Mouse (Mus musculus): Measurements from ENCODE around the gene Tecr. TPM values are rescaled to one million over a fixed set of nuclear protein-coding genes. Genes with fewer than 3 reads are reported as not detected.

The Tecr gene
- polyA plus RNA-seq, 1 experiment = 793 TPM

DNA sequence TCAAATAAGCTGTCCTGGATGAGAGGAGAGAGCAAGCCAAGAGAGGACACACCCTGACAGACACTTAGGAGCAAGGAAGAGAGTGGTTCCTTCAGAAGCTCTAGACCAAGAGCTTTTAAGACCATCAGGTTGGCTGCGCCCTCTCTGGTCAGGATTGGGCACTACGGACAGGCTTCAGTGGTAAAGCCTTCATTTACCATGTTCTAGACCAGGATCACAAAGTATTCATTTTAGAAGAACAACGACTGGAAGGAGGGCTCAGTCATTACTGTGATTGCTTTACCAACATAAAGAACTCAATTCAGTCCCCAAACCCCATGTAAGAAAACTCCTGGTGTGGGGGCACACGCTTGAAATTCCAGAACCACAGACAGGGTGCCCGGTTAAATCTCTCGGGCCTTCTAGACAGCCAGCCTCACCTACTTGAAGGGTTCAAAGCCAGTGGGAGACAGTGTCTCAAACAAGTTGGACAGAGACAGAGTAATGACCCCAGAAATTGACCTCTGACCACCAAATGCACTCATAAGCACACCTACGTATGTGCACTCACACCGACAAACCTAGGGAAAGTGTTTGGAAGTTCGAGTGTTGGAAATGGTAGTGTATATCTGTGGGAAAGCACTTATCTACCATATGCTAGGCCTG is 41.9 kb downstream of the Tecr start:
- Histone ChIP-seq H3K4me3 (ENCODE audit: insufficient read depth, low read depth, low read length) (no peak overlapping the region), H3K27ac (ENCODE audit: insufficient read depth, low read depth, low read length) (no peak overlapping the region), H3K36me3 (ENCODE audit: control insufficient read depth, insufficient read depth, low read length) (no peaks in the 10 kb centered on the region), H3K27me3 (replicated peaks; ENCODE audit: control insufficient read depth, insufficient read depth, low read length) (no peaks in the 10 kb centered on the region), H3K4me1 (ENCODE audit: control insufficient read depth, insufficient read depth, low read length) (peaks cover 7% of the 10 kb centered on the region)
- TF ChIP-seq POLR2A (IDR thresholded peaks at IDR 0.05; ENCODE audit: low read depth, low read length) (no peak), CTCF (conservative IDR thresholded peaks at IDR 0.05; ENCODE audit: insufficient read depth, insufficient read length, low read depth, low read length) (peak; percentile 25; the same call in 1 of the 2 replicates)
- DNase-seq = no peak
- 77% methylated on average over 9 of the region's 9 CpGs for WGBS

DNA sequence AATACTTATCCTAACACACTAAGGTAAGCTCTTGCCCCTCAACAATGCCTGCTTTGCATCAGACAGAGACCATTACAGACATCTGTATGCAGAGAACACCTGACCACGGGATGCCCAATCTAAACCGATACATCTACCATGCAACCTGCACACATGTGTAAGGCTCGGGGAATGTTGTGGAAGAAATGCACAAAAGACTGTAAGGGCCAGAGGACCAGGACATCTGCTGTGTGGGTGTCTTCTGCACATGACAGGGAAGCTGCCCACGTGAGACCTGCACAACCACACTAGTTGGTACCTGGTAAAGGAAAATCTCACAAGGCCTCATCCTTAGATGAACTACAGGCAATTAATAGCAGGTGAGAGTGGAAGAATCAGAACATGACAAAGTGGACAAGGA is 44.5 kb downstream of the Tecr start:
- TF ChIP-seq POLR2A (IDR thresholded peaks at IDR 0.05; ENCODE audit: low read depth, low read length) (no peak), CTCF (conservative IDR thresholded peaks at IDR 0.05; ENCODE audit: insufficient read depth, insufficient read length, low read depth, low read length) (no peak)
- Histone ChIP-seq H3K36me3 (ENCODE audit: control insufficient read depth, insufficient read depth, low read length) (no peaks in the 10 kb centered on the region), H3K27me3 (replicated peaks; ENCODE audit: control insufficient read depth, insufficient read depth, low read length) (no peaks in the 10 kb centered on the region), H3K4me3 (ENCODE audit: insufficient read depth, low read depth, low read length) (no peak overlapping the region), H3K27ac (ENCODE audit: insufficient read depth, low read depth, low read length) (no peak overlapping the region), H3K4me1 (ENCODE audit: control insufficient read depth, insufficient read depth, low read length) (peaks cover 7% of the 10 kb centered on the region)
- 72% methylated on average over 4 of the region's 4 CpGs for WGBS
- no peak for DNase-seq

GRCm38 (mm10) chr8:83562669-83563068 is 45.1 kb downstream of the Tecr start:
- WGBS = 88% methylated on average over 3 of the region's 3 CpGs
- no peak for TF ChIP-seq CTCF (conservative IDR thresholded peaks at IDR 0.05; ENCODE audit: insufficient read depth, insufficient read length, low read depth, low read length)
- no peak for TF ChIP-seq POLR2A (IDR thresholded peaks at IDR 0.05; ENCODE audit: low read depth, low read length)
- DNase-seq = no peak
- Histone ChIP-seq H3K27ac (ENCODE audit: insufficient read depth, low read depth, low read length) (no peak overlapping the region), H3K27me3 (replicated peaks; ENCODE audit: control insufficient read depth, insufficient read depth, low read length) (no peaks in the 10 kb centered on the region), H3K4me3 (ENCODE audit: insufficient read depth, low read depth, low read length) (no peak overlapping the region), H3K4me1 (ENCODE audit: control insufficient read depth, insufficient read depth, low read length) (peaks cover 4% of the 10 kb centered on the region), H3K36me3 (ENCODE audit: control insufficient read depth, insufficient read depth, low read length) (no peaks in the 10 kb centered on the region)

DNA sequence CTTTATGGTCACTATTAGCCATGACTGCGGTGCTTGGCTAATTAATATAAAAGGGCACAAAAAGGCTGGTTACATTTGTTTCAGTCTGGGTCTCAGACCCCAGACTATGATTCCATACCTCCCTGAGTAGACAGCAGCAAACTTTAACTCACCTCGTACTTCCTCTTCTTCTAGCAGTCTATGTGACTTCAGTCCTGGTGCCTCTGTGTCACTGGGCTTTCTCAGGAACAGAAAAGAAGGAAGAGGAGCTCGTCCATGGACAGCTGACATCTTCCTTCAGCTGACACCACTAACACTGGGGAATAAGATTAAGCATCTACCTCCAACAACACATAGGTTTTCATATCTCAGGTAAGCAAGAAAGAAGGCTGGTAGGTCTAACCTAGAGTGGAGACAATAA is 72.0 kb downstream of the Tecr start, which contains the start of gene Olfr370:
Gene Olfr370, plus strand, starts transcription at position 45 of the 400 bp plus-strand sequence.
- Histone ChIP-seq H3K27me3 (replicated peaks; ENCODE audit: control insufficient read depth, insufficient read depth, low read length) (no peaks in the 10 kb centered on the region; the same call in 1 of the 2 replicates), H3K4me1 (ENCODE audit: control insufficient read depth, insufficient read depth, low read length) (no peaks in the 10 kb centered on the region; the same call in 1 of the 2 replicates), H3K36me3 (ENCODE audit: control insufficient read depth, insufficient read depth, low read length) (no peaks in the 10 kb centered on the region), H3K27ac (ENCODE audit: insufficient read depth, low read depth, low read length) (no peak within 1 kb of the TSS), H3K4me3 (ENCODE audit: insufficient read depth, low read depth, low read length) (no peak within 1 kb of the TSS)
- TF ChIP-seq CTCF (conservative IDR thresholded peaks at IDR 0.05; ENCODE audit: insufficient read depth, insufficient read length, low read depth, low read length) = no peak
- TF ChIP-seq POLR2A (IDR thresholded peaks at IDR 0.05; ENCODE audit: low read depth, low read length) = no peak
- no peak for DNase-seq
- 75% methylated on average over 3 of the region's 3 CpGs for WGBS

- no peak for DNase-seq
- TF ChIP-seq CTCF (conservative IDR thresholded peaks at IDR 0.05; ENCODE audit: insufficient read depth, insufficient read length, low read depth, low read length) (no peak), POLR2A (IDR thresholded peaks at IDR 0.05; ENCODE audit: low read depth, low read length) (no peak)
- H3K27me3 ChIP-seq (replicated peaks; ENCODE audit: control insufficient read depth, insufficient read depth, low read length) = no peaks in the 10 kb centered on the region; the same call in 1 of the 2 replicates
- no peaks in the 10 kb centered on the region for H3K4me1 ChIP-seq (ENCODE audit: control insufficient read depth, insufficient read depth, low read length)
- 88% methylated on average over 2 of the region's 2 CpGs for WGBS
- H3K4me3 ChIP-seq (ENCODE audit: insufficient read depth, low read depth, low read length) = no peak overlapping the region
- no peaks in the 10 kb centered on the region for H3K36me3 ChIP-seq (ENCODE audit: control insufficient read depth, insufficient read depth, low read length)
- H3K27ac ChIP-seq (ENCODE audit: insufficient read depth, low read depth, low read length) = no peak overlapping the region
Measured at GRCm38 (mm10) chr8:83534802-83535201, 73.0 kb downstream of the Tecr start.

Other genes starting within 250 kb of the Tecr start
- 0.03 and 0.06 TPM in 2 replicates for gene Clgn, start 218.1 kb downstream of the Tecr start, polyA plus RNA-seq (2012; rRNA removed)
- 15.9 and 24.5 TPM in 2 replicates for gene Scoc, start 149.6 kb downstream of the Tecr start, polyA plus RNA-seq (2012; rRNA removed)
- gene Olfr370, start 72.2 kb downstream of the Tecr start, polyA plus RNA-seq (2012; rRNA removed) = not detected in 2 replicates
- 704 and 720 TPM in 2 replicates for gene Ndufb7, start 41.3 kb downstream of the Tecr start, polyA plus RNA-seq (2012; rRNA removed)
- 32.2 and 33.2 TPM in 2 replicates for gene Dnajb1, start 222 bp upstream of the Tecr start, polyA plus RNA-seq (2012; rRNA removed)
- gene Gipc1, start 44.7 kb upstream of the Tecr start, polyA plus RNA-seq (2012; rRNA removed) = 57.6 and 66.6 TPM in 2 replicates
- gene Ptger1, start 58.7 kb upstream of the Tecr start, polyA plus RNA-seq (2012; rRNA removed) = 21.8 and 23.3 TPM in 2 replicates
- 81.9 and 98.1 TPM in 2 replicates for gene Pkn1, start 91.2 kb upstream of the Tecr start, polyA plus RNA-seq (2012; rRNA removed)
- gene Ddx39, start 107.2 kb upstream of the Tecr start, polyA plus RNA-seq (2012; rRNA removed) = 25.1 and 28.7 TPM in 2 replicates
- 45.1 and 46.6 TPM in 2 replicates for gene Adgre5, start 133.4 kb upstream of the Tecr start, polyA plus RNA-seq (2012; rRNA removed)

Data from kidney, adult 2 months (tissue).